Mouse (Mus musculus) retina, adult 2 months (tissue): ENCODE data around the gene Gm20695.
A peak's percentile ranks its signal among the peaks of the same experiment; 100 is the strongest.

Source experiments
- DNase-seq: peaks from one replicate; pipeline ENCODE4 v3.0.0-alpha.2; 2012; ENCODE audit warnings: low read depth, low spot score

Gene Gm20695

DNA sequence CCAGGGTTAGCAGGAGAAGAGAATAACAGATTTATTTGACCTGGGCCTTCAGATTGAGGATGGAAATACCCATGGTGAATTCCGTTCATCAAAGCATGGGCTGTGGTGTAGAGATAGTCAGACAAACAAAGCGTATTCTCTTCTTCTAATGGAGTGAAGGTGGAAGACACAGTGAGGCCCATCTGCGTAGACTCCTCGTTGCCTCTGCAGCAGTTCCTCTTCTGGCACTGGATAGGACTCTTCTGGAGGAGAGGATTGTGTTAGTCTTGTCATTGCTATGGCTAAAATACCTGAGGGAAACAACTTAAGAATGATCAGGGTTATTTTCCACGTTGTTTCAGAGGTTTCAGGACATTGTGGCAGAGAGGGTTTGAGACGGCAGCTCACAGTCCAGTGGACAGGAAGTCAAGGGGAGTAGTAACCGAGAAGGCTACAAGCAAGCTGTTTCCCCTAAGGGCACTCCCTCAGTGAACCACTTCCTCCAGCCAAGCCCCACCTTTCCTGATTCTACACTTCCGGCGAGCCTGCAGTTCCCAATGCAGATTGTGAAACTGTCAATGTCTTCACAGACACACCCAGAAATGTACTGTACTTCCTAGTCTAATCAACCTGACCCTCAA, 10.8 kb downstream of the Gm20695 start:
- DNase-seq: no peak

DNA sequence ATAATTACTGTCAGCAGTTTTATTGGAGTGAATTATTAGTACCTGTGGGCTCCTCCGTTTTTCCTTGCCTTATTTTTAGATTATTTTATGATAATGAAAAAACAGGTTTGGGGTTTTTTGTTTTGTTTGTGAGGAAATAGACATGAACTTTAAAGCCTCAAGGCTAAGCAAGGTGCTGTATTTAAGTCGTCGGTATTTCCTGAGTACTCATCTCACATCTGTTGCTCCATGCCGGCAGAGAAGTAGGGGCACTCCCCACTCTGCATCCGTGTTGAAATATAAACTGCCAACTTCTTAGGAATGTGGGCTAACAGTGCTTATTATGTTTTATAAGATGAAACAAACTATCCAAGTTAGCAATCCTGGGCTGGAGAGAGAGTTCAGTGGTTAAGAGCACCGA, 11.6 kb downstream of the Gm20695 start:
- no peak for DNase-seq

DNA sequence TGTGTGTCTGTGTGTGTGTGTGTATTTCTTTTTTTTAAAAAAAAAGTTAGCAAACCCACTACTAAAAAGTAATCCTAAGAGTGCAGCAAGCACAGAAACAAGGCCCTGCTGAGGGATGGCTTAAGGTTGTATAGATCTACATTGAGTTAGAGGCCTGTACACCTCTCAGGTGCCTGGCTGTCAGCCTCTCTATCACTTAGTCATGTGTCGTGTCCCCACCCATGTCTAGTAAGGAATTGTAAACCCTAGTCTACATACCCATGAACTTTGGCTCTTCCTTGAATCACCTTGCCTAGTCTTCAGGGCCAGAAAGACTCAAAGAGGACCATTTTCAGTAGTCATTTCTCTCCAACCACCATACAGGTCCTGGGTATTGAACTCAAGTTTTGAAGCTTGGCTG, 12.1 kb downstream of the Gm20695 start:
- no peak for DNase-seq

DNA sequence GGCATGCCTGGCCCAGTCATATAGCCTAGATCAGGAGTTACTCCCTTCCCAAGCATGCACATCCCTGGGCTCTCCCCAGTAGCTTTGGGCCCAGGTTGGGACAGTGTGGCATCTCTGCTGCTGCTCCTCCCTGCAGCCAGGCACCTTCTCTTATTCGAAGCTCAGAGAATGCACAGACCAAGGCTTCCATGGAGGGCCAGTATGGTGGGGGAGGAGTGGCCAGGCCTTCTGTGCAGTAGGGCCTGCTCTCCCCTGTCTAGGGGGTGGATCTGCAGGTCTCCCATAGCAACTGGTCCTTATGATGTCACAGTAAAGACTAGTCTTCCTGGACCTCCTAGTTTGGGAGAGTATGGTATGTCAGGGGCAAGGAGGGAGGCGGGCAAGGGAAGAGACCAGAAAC, 23.0 kb downstream of the Gm20695 start:
- no peak for DNase-seq

DNA sequence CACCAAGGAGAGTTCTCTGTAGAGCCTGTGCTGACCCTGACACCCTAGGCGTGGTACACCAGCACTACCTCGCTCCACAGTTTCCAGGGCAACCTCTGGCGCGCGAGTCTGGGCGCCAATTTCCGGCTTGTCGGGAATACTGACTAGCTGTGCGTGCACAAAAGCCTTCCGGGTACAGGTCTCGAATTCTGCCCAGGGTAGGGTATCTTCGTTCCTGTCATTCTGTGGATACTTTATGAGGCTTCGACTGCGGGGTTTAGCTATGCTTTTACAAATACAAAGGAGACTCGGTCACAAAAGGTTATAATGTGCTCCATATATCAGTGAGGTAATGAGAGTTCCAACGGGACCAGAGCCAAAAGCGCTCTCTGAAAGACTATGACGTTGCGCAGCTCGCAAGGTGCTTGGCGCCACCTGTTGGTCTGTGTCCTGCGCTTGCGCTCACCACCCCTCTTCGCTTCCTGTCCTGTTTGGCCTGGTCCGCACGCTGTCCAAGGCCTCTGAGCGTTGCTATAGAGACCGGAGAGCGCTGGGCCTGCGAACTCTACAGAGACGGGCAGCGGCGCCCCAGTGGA, 24.2 kb downstream of the Gm20695 start, which contains the start of the genes 1700037C18Rik and Cluap1:
1700037C18Rik (minus strand) TSS at position 153 of the 575 bp plus-strand sequence.
Cluap1 (plus strand) TSS at position 265 of the 575 bp plus-strand sequence.
- DNase-seq: peak; percentile 90

DNA sequence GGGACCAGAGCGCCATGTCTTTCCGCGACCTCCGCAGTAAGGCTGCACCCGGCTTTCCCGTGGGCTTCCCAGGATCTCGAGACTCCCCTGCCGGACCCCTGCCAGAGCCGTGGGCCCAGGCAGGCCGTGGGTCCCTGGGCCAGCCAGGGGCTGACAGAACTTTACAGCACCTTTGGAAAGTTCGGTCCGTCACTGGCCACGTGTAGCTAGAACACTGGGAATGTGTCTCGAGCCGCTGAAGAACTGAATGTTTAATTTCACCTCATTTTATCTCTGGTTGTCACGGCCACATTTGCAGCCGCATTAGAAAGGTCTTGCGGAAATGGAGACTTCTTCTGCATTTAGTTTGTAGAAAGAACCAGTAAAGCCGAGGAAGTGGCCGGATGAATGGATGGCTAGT, 24.7 kb downstream of the Gm20695 start:
- no peak for DNase-seq

DNA sequence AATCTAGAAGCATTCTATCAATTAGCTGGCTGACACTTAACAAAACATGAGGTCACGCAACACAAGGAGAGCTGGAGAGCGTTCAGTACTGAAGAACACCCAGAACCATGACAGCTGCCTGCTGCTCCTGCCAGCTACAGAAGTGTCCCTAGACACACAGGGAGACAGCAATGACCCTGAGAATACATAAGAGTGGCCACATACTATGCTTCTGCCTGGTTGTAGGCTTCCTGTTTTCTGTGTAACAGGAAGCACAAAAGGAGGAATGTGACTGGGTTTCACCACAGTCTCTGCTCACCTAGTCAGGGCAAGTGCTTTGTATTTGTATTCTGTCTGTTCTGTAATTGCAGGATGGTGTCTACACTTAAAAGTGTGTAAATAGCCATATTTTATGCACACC, 36.3 kb downstream of the Gm20695 start:
- no peak for DNase-seq

DNA sequence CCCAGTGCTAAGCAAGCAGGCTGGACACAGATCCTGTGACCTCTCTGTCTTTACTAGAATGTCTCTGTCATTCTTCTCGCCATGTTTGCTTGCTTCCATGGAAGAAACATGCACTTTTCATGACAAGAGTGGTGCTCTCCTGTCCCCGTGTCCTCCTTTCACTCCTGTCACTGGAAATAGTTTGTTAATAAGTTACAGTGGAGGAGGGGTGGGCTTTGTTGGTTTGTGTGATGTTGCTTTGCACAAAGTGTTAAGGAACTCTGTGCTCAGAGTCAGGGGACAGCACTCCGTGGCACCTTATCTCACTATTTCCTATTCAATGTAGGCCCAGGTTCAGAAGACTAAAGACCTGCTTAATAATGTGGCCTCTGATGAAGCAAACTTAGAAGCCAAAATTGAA, 39.1 kb downstream of the Gm20695 start:
- DNase-seq: no peak

DNA sequence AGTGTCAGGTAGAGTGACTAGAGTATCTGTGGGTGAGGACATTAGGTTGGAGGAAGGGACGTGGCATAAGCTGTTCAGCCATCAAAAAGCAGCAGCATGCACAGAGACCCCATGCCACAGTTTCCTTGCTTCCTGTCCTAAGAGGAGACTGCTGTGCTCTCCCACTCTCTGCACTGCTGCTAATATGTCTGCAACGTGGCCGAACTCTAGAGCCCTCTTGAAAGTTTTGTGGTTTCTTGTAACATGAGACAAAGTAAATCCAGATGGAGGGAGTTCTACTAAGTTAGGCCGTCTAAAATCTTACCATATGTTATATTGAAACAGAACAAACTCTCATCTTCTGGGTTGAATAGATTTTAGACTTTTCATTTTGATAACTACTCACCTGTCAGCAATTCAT, 39.5 kb downstream of the Gm20695 start:
- DNase-seq: no peak

DNA sequence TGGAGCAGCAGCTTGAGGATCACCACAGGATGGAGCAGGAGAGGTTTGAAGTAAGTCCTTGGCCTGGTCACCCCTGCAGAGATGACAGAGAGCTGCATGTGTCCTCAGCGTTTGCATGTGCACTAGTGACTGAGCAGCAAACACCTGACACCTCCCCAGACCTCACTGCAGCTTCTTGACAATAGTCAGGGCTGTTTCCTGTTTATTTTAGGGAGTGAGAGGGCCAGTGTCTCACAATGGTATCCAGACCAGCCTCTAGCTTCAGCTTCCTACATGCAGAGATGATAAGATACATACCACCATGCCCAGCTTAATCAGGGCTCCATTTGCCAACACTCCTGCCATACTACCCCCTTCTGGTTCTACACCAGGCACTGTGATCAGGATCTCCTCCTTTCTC, 44.1 kb downstream of the Gm20695 start:
- no peak for DNase-seq

DNA sequence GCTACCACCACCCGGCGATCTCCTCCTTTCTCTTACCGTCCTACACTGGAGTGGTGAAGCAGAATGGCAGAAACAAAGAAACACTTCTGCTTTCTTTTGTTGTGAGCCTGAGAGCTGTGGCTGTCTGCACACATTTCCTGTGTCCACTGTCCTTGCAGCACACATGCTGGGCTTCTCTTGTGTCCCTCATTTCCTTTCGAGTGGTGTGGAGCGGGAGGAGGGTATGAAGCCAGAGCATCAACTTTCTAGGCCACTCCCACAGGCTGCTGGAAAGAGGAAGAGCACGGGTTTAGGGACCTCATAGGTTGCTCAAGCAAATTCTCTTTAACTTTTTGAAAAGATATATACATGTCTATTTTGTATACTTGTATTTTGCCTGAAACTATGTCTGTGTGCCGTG, 44.7 kb downstream of the Gm20695 start:
- no peak for DNase-seq

DNA sequence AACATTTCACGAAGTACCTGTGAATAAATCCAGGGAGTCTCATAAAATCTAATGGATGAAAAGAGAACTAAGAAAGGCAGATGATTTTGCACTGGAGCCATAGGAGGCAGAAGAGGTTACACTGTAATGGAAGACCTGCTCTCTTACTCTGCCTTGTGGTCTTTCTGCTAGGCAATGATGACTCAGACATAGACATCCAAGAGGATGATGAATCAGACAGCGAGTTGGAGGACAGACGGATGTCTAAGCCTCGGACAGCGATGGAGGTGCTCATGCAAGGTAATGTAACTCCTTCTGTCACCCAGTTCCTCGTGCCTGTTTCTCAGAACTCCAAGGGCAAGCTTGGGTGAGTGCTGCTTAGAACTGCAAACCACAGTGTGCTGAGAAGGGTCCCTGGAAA, 49.1 kb downstream of the Gm20695 start:
- DNase-seq: no peak

DNA sequence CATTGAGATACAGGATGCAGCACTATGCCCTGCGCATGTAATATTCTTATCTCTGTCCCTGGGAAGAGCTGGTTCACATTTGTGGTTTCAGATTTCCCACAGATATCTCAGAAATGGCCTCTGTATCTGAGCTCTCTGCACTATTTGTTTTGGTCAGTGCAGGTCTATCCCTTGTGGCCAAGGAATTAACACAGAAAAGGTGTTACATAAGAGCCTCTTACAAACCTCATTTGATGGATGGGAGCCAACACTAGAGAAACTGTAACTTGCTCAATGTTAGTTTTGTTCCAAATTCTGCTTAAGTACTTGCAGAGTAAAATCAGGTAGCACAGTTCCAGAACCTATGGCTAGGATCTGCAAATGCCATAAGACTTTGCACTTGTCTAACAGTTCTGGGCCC, 49.6 kb downstream of the Gm20695 start:
- no peak for DNase-seq

DNA sequence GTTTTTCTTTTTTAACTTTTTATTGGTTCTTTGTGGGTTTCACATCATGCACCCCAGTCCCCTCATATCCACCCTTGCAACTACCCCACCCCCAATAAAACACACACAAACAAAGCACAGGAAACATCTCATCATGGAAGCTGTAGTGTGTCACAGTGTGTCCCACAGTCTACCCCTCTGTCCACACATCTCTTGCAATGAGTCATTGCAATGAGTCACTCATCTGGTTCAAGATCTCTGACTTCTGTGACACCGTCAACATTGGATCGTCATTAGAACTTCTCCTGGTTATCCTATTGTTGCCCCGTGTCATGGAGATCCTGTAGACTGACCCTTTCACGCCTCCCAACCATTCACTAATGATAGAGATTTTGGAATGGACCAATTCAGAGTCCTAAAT, 50.3 kb downstream of the Gm20695 start:
- no peak for DNase-seq

DNA sequence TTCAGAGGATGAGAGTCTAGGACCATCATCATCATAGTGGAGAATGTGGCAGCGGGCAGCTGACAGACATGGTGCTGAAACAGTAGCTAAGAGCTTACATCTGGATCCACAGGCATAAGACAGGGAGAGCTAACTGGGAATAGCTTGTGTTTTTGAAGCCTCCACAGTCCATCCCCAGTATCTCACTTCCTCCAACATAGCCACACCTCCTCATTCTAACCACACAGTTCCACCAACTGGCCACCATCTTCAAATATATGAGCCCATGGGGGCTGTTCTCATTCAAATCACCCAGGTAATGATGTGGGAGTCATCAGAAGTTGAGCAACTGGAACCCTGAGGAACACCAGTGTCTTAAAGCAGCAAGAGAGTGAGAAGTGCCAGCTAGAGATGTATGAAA, 66.7 kb downstream of the Gm20695 start:
- DNase-seq: no peak

DNA sequence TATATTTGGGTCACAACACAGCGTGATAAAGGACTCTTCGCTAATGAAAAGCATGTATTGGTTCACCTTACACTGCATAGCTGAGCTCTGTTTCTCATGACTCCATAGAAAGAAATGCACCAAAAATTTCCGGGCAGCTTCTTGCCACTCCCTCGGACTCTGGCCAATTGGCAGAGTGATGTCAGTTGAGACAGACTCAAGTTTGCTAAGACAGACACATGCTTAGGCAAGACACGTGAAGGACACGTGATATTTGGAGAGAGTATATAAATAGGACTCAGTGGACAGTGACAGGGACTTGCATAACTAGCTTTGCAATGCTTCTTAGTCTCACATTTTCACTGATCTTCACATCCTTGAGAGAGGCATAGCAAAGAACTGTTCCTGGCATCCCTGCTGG, 71.9 kb downstream of the Gm20695 start:
- no peak for DNase-seq

DNA sequence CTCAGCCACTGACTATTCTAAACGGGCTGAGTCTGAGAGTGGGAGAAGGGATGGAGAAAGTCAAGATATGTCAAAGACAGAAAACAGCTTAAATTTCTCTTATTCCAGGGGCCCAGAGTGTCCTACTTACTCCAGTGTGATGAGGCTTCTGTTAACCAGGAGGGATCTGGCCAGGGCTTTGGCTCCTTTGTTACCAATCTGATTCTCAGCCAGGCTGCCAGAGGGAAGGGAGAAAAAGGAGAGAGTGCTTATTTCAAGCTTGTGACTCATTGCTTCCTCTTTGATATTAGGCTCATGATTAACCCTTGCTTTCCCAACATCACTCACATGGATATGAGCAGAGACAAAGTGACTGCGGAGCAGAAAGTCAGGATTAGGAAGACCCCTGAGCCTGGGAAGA, 74.8 kb downstream of the Gm20695 start:
- no peak for DNase-seq

DNA sequence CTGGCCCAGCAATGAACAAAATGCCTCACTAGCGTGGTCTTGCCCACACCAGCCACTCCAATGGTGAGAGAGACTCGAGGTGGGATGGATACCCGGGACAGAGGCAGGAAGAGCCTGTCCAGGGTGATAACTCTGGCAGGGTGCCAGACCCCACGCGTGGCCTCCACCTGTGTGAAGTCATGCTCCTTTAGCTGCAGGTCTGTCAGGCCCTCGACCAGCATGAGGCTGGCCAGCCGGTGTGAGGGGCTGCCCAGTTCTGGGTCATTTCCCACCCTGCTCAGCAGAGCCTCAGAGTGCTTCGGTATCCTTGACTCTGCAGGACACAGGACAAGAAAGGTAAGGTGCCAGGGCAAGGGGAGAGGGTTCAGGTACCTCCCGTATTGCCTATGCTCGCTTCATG, 80.5 kb downstream of the Gm20695 start:
- no peak for DNase-seq

DNA sequence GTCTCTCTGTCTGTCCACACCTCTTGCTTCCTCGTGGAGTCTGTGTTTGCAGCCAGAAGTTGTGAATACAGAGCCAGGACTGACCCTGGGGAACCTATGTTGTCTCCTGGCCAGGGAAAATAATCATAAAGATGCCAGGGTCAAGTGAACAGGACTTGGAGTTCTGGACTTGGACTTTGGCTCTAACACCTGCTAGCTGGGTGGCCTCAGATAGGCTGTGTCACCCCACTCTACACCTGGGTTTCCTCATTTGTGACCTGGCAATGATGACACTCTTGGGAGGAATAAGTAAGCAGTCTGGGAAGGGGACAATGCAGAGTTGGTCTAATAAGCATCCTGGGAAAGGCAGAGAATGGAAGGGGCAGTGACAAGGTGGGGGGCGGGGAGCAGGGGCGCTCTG, 81.1 kb downstream of the Gm20695 start:
- DNase-seq: no peak
